Mouse (Mus musculus): ENCODE results near the gene Palm3.

DNA sequence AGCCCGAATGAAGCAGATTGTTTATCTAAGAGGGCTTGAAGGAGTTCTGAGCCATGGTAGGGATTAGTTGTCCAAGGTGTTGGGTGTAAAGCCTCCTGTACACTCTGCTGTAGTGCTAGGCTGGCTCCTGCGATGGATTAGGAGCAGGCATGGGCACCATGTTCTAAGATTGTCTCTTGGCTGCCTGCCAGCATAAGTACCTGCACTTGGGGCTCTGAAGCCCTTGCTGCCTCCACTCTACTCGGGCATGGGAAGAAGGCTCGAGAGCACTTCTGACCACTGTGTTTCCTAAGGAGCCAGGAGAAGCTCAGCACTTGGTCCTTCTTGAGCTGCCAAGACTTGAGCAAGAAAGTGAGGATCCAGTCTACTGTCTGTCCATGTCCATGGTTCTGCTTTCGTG is 57.9 kb downstream of the Palm3 start:
- TF ChIP-seq CTCF (IDR thresholded peaks at IDR 0.05; ENCODE audit: low read depth) (no peak), EP300 (optimal IDR thresholded peaks at IDR 0.05) (no peak)

All from stomach, postnatal 0 days (tissue).